Mouse (Mus musculus) C3H10T1/2 (cell line): ENCODE measurements around the gene Dpagt1. TPM values are rescaled to one million over a fixed set of nuclear protein-coding genes. Genes with fewer than 3 reads are reported as not detected.

Source experiments
- polyA plus RNA-seq, 2 experiments: library from polyadenylated mRNA; unstranded; fragments of >200 nt; fragmentation: generic; extraction: Trizol; gene quantifications; one replicate each; pipeline ENCODE4 v1.2.1; 2012; ENCODE audit warnings: missing spikeins in 2 of 2

Dpagt1 gene
- 10 to 100 TPM; 24.6 to 26.4 TPM for polyA plus RNA-seq

GRCm38 (mm10) chr9:44325768-44326370, at the start of gene Dpagt1:
TSS of gene Dpagt1 (plus strand) at chr9:44326019.

GRCm38 (mm10) chr9:44288076-44288958, 37.5 kb upstream of the Dpagt1 start, which contains the start of gene Abcg4:
TSS of gene Abcg4 (minus strand) at chr9:44288615.

GRCm38 (mm10) chr9:44305466-44306079, 20.2 kb upstream of the Dpagt1 start, which contains the start of gene Hinfp:
TSS of gene Hinfp (minus strand) at chr9:44305671.

GRCm38 (mm10) chr9:44319887-44320798, 5.7 kb upstream of the Dpagt1 start, which contains the start of gene C2cd2l:
TSS of gene C2cd2l (minus strand) at chr9:44320285.

GRCm38 (mm10) chr9:44334396-44335330, 8.8 kb downstream of the Dpagt1 start, which contains the start of gene H2afx:
TSS of gene H2afx (plus strand) at chr9:44334694.

GRCm38 (mm10) chr9:44343781-44344421, 18.1 kb downstream of the Dpagt1 start, which contains the start of gene Hmbs:
TSS of gene Hmbs (minus strand) at chr9:44344228.

GRCm38 (mm10) chr9:44361190-44361917, 35.5 kb downstream of the Dpagt1 start, which contains the start of gene Vps11:
TSS of gene Vps11 (minus strand) at chr9:44361670.

GRCm38 (mm10) chr9:44379054-44379834, 53.4 kb downstream of the Dpagt1 start, which contains the start of gene Hyou1:
TSS of gene Hyou1 (plus strand) at chr9:44379490.

Other genes starting within 250 kb of the Dpagt1 start
- under 1 TPM in 1 of 2 experiments, not detected in 1; 0.06 TPM for gene Mfrp, start 224.3 kb upstream of the Dpagt1 start, polyA plus RNA-seq
- 1 to 10 TPM in 1 of 2 experiments, under 1 TPM in 1; 0.16 to 1.5 TPM for gene C1qtnf5, start 218.8 kb upstream of the Dpagt1 start, polyA plus RNA-seq
- gene Gm49380, start 212.5 kb upstream of the Dpagt1 start, polyA plus RNA-seq = under 1 TPM in 1 of 2 experiments, not detected in 1; 0.27 TPM
- gene Rnf26, start 212.5 kb upstream of the Dpagt1 start, polyA plus RNA-seq = 10 to 100 TPM; 43.1 to 68.6 TPM
- gene Mcam, start 191.6 kb upstream of the Dpagt1 start, polyA plus RNA-seq = under 1 TPM; 0.19 to 0.68 TPM
- 1 to 10 TPM in 1 of 2 experiments, under 1 TPM in 1; 0.90 to 3.3 TPM for gene Cbl, start 92.0 kb upstream of the Dpagt1 start, polyA plus RNA-seq
- not detected for gene Ccdc153, start 85.3 kb upstream of the Dpagt1 start, polyA plus RNA-seq
- under 1 TPM in 1 of 2 experiments, not detected in 1; 0.04 TPM for gene Pdzd3, start 74.5 kb upstream of the Dpagt1 start, polyA plus RNA-seq
- 1 to 10 TPM in 1 of 2 experiments, under 1 TPM in 1; 0.41 to 2.5 TPM for gene Nlrx1, start 57.4 kb upstream of the Dpagt1 start, polyA plus RNA-seq
- gene Abcg4, start 37.4 kb upstream of the Dpagt1 start, polyA plus RNA-seq = under 1 TPM; 0.09 to 0.91 TPM
- gene Hinfp, start 20.3 kb upstream of the Dpagt1 start, polyA plus RNA-seq = 1 to 10 TPM; 2.5 to 5.2 TPM
- 1 to 10 TPM; 3.7 to 4.6 TPM for gene C2cd2l, start 5.7 kb upstream of the Dpagt1 start, polyA plus RNA-seq
- gene H2afx, start 8.7 kb downstream of the Dpagt1 start, polyA plus RNA-seq = 100 to 1,000 TPM; 334 to 376 TPM
- 10 to 100 TPM; 33.8 to 49.1 TPM for gene Hmbs, start 18.2 kb downstream of the Dpagt1 start, polyA plus RNA-seq
- 10 to 100 TPM; 13.5 to 31.9 TPM for gene Vps11, start 35.7 kb downstream of the Dpagt1 start, polyA plus RNA-seq
- 10 to 100 TPM; 12.8 to 29.3 TPM for gene Hyou1, start 53.5 kb downstream of the Dpagt1 start, polyA plus RNA-seq
- gene Slc37a4, start 70.8 kb downstream of the Dpagt1 start, polyA plus RNA-seq = 10 to 100 TPM in 1 of 2 experiments, 1 to 10 TPM in 1; 5.7 to 11.4 TPM
- gene Rps25, start 81.1 kb downstream of the Dpagt1 start, polyA plus RNA-seq = 1,000 to 10,000 TPM; 2,064 to 3,081 TPM
- 10 to 100 TPM; 86.8 to 98.1 TPM for gene Trappc4, start 81.6 kb downstream of the Dpagt1 start, polyA plus RNA-seq
- gene Ccdc84, start 92.5 kb downstream of the Dpagt1 start, polyA plus RNA-seq = 10 to 100 TPM in 1 of 2 experiments, 1 to 10 TPM in 1; 7.9 to 23.6 TPM
- not detected for gene Foxr1, start 115.1 kb downstream of the Dpagt1 start, polyA plus RNA-seq
- under 1 TPM in 1 of 2 experiments, not detected in 1; 0.07 TPM for gene Upk2, start 129.0 kb downstream of the Dpagt1 start, polyA plus RNA-seq
- gene Bcl9l, start 156.8 kb downstream of the Dpagt1 start, polyA plus RNA-seq = 10 to 100 TPM; 22.2 to 90.8 TPM
- under 1 TPM; 0.02 to 0.15 TPM for gene Cxcr5, start 235.9 kb downstream of the Dpagt1 start, polyA plus RNA-seq